Mouse (Mus musculus): ENCODE measurements around the gene Mmp19.

- no peak for TF ChIP-seq CTCF (conservative IDR thresholded peaks at IDR 0.05; ENCODE audit: low read length)
- TF ChIP-seq POU5F1 (IDR thresholded peaks at IDR 0.05; ENCODE audit: borderline replicate concordance, low read length), result no peak
- no peak for TF ChIP-seq NANOG (IDR thresholded peaks at IDR 0.05; ENCODE audit: borderline replicate concordance, low read length)
Observed at GRCm38 (mm10) chr10:128778441-128778840, 12.3 kb upstream of the Mmp19 start.
